Mouse (Mus musculus) midbrain, postnatal 0 days (tissue): Measurements from ENCODE around the gene Snx3. TPM values are rescaled to one million over a fixed set of nuclear protein-coding genes. Genes with fewer than 3 reads are reported as not detected.

ENCODE experiments used
- ATAC-seq: fragments of 200-750 bp; cut with Nextera tagmentation; 2 replicates; pipeline ENCODE4 v1.8.0; 2017; ENCODE audit warnings: moderate number of reproducible peaks, mild to moderate bottlenecking, moderate TSS enrichment, moderate library complexity; ENCODE audit not compliant: low FRiP score
- DNase-seq: peaks from one replicate; pipeline ENCODE4 v3.0.0-alpha.2; 2015; ENCODE audit warnings: low spot score
- H3K27ac ChIP-seq: fragments of 300-500 bp; sonication (generic); 2 replicates; pipeline ENCODE4 v1.5.1; 2014; ENCODE audit warnings: low read depth, mild to moderate bottlenecking, low read length, mixed read lengths
- H3K27me3 ChIP-seq: fragments of 300-500 bp; sonication (generic); 2 replicates; pipeline ENCODE4 v1.6.1; 2014; ENCODE audit warnings: low read length, control low read depth, mixed read lengths; ENCODE audit not compliant: insufficient read depth
- H3K36me3 ChIP-seq: fragments of 300-500 bp; sonication (generic); 2 replicates; pipeline ENCODE4 v1.6.1; 2014; ENCODE audit warnings: low read length, control low read depth, mixed read lengths; ENCODE audit not compliant: insufficient read depth
- H3K4me1 ChIP-seq: fragments of 300-500 bp; sonication (generic); 2 replicates; pipeline ENCODE4 v1.6.1; 2014; ENCODE audit warnings: mild to moderate bottlenecking, control low read depth, antibody characterized with exemption, low read length, mixed read lengths; ENCODE audit not compliant: insufficient read depth
- H3K4me2 ChIP-seq: fragments of 300-500 bp; sonication (generic); 2 replicates; pipeline ENCODE4 v1.6.1; 2014; ENCODE audit warnings: low read depth, mild to moderate bottlenecking, low read length, mixed read lengths; ENCODE audit not compliant: poor library complexity, severe bottlenecking
- H3K4me3 ChIP-seq: fragments of 300-500 bp; sonication (generic); 2 replicates; pipeline ENCODE4 v1.5.1; 2014; ENCODE audit warnings: low read depth, mild to moderate bottlenecking, low read length, moderate library complexity
- H3K9ac ChIP-seq: fragments of 300-500 bp; sonication (generic); replicated peaks from 2 replicates; pipeline ENCODE4 v1.6.1; 2014; ENCODE audit warnings: mild to moderate bottlenecking, low read length, moderate library complexity, mixed read lengths; ENCODE audit not compliant: poor library complexity, severe bottlenecking
- H3K9me3 ChIP-seq: fragments of 300-500 bp; sonication (generic); 2 replicates; pipeline ENCODE4 v1.6.1; 2016; ENCODE audit warnings: low read length, control low read depth
- CTCF ChIP-seq: IDR thresholded peaks from 2 replicates; pipeline ENCODE4 v1.5.1; 2016; ENCODE audit warnings: antibody characterized with exemption, mild to moderate bottlenecking
- WGBS: fragments of 180-500 bp; shearing (Covaris S2); extraction: QIAGEN DNeasy Blood & Tissue Kit; methylation state at CpG from one replicate; pipeline ENCODE4 v1.1.7; 2014; 5-methylcytosine and 5-hydroxymethylcytosine counted together
- polyA plus RNA-seq: library from polyadenylated mRNA; unstranded; fragments of >200 nt; fragmentation: Nextera tagmentation; extraction: Ambion mirVana; gene quantifications from 2 replicates; pipeline ENCODE4 v1.2.1, GENCODE M21; 2015
- total RNA-seq: library from RNA; depleted of rRNA; stranded (reverse); fragments of >200 nt; gene quantifications from 2 replicates; pipeline ENCODE4 v1.2.3, GENCODE M21; 2014

Gene Snx3
- total and polyA plus RNA-seq, 2 experiments from 2014 or later, result 149 to 339 TPM

DNA sequence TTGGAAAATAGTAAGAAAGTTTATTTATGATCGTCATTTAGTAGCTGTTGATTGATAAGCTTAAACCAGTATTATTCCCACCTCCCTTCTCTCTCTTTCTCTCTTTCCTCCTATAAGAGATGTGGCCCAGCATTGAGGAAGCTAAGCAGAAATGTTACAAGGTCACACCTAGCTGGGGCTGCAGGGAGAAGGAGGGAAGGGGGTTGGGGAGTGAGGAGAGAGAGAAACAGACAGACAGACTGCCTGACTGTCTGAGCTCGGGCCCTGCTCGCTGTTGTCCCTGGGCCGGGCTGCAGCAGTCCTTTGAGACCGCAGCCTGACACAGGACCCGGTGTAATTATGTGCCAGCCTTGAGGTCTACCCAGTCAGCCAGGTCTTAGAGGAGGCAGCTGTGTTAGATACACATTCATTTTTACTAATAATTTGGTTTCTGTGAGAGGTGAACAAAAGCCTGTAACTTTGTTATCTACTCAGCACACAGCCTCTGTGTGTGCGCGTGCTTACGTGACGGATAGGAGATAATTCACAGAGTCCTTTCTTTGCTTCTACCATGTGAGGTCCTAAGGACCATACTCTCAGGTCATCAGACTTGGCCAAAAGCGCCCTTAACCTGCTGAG lies 32.1 kb downstream of the Snx3 start:
- no peak for ATAC-seq
- WGBS, result 86% methylated on average over 11 of the region's 11 CpGs
- no peak for TF ChIP-seq CTCF

DNA sequence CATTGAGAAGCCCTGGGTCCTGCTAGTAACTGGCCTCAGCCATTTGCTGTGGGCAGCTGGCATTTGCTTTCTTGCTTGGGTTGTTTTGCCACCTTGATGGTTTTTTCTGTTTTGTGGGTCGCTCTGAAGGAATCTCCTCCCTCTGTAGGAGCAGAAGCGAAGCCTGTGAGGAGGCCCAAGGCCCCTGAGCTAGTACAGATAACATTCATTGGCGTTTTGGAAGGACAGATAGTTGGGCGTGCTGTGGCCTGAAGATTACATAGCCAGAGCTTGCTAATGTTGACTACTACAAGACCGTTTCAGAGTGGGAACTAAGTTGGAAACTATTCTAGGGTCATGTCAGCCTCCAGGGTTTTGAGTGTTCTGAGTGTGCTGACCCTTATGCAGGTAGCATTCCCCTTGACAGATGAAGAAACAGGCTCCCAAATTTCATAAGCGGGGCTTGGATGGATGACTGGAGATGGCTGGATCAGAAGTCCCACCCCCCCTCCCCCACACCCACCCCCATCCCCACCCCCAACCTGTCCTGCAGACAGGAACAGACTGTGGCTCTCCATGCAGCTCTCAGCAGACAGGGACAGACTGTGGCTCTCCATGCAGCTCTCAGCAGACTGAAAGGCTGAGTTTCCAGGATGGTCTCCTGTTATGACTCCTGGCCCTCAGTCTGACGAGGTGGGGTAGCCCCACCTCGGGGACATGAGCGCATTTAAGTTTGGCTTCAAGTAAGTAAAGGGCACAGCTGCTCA lies 35.9 kb downstream of the Snx3 start:
- TF ChIP-seq CTCF, result no peak
- H3K9ac ChIP-seq, result no peak overlapping the region
- no peak overlapping the region for H3K4me2 ChIP-seq
- H3K4me1 ChIP-seq, result no peaks in the 10 kb centered on the region
- ATAC-seq (no peak), DNase-seq (no peak)
- no peaks in the 10 kb centered on the region for H3K27me3 ChIP-seq
- 90% methylated on average over 9 of the region's 9 CpGs for WGBS
- H3K27ac ChIP-seq, result no peak overlapping the region
- peaks cover 10% of the 10 kb centered on the region for H3K36me3 ChIP-seq
- H3K9me3 ChIP-seq, result no peaks in the 10 kb centered on the region
- no peak overlapping the region for H3K4me3 ChIP-seq

More for the DNA sequence above, 32.1 kb downstream of the Snx3 start:
- Histone ChIP-seq H3K4me2 (no peak overlapping the region), H3K27ac (no peak overlapping the region), H3K4me1 (no peaks in the 10 kb centered on the region), H3K9ac (no peak overlapping the region), H3K27me3 (no peaks in the 10 kb centered on the region), H3K4me3 (no peak overlapping the region), H3K36me3 (peaks cover 13% of the 10 kb centered on the region), H3K9me3 (no peaks in the 10 kb centered on the region)
- no peak for DNase-seq

DNA sequence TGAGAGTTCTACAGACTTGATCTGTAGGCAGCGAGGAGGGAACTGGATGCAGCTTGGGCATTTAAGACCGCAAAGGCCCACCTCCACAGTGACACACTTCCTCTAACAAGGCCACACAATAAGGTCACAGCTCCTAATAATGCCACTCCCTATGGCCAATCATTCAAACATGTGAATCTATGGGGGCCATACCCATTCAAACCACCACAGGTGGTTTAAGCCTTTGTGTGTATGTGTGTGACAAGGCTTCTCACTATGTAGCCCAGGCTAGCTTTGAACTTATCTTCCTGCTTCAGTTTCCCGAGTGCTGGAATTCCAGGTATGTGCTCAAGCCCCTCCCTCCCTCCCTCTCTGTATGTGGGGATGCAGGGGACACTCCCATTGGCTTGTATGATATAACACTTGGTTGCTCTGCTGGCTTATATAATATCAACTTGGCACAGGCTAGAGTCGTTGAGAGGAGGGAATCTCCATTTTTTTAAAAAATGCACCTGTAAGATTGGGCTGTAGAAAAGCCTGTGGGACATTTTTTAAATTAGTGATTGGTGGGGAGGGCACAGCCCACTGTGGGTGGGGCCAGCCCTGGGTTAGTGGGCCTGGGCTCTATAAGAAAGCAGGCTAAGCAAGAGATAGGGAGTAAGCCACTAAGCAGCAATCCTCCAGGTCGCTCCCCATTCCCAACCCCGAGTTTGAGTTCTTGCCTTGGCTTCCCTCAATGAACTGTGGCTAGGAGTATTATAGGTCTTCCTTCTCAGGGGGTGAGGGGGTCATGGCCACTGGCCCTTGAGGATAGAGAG lies 44.1 kb downstream of the Snx3 start:
- ATAC-seq, result no peak
- WGBS, result 85% methylated on average over 6 of the region's 6 CpGs
- no peaks in the 10 kb centered on the region for H3K4me1 ChIP-seq
- no peak overlapping the region for H3K27ac ChIP-seq
- TF ChIP-seq CTCF, result no peak
- no peak overlapping the region for H3K4me2 ChIP-seq
- no peaks in the 10 kb centered on the region for H3K9me3 ChIP-seq
- no peaks in the 10 kb centered on the region for H3K36me3 ChIP-seq
- no peaks in the 10 kb centered on the region for H3K27me3 ChIP-seq
- H3K9ac ChIP-seq, result no peak overlapping the region
- DNase-seq, result no peak
- no peak overlapping the region for H3K4me3 ChIP-seq

DNA sequence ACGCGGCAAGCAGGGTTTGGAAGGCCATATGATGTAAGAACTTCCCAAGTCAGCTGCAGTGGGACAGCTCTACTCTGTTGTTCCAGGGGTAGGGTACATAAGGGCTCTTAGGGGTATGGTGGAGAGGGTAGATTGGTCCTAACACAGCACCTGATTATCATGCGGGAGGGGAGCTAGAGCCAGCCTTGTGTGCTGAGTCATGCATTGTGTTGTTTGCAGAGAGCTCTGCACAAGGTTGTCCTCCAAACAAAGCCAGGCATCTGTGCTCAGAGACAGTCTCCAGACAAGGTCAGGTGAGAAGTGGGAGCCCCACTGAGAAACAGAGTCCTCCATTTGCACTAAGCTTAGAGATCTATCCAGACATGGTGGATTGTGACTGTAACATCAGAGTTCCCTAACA lies 44.7 kb downstream of the Snx3 start:
- Histone ChIP-seq H3K27ac (no peak overlapping the region), H3K36me3 (no peaks in the 10 kb centered on the region), H3K4me2 (no peak overlapping the region), H3K9ac (no peak overlapping the region), H3K27me3 (no peaks in the 10 kb centered on the region), H3K4me1 (no peaks in the 10 kb centered on the region), H3K9me3 (no peaks in the 10 kb centered on the region), H3K4me3 (no peak overlapping the region)
- DNase-seq, result no peak
- 97% methylated on average over 3 of the region's 3 CpGs for WGBS
- no peak for TF ChIP-seq CTCF
- no peak for ATAC-seq

DNA sequence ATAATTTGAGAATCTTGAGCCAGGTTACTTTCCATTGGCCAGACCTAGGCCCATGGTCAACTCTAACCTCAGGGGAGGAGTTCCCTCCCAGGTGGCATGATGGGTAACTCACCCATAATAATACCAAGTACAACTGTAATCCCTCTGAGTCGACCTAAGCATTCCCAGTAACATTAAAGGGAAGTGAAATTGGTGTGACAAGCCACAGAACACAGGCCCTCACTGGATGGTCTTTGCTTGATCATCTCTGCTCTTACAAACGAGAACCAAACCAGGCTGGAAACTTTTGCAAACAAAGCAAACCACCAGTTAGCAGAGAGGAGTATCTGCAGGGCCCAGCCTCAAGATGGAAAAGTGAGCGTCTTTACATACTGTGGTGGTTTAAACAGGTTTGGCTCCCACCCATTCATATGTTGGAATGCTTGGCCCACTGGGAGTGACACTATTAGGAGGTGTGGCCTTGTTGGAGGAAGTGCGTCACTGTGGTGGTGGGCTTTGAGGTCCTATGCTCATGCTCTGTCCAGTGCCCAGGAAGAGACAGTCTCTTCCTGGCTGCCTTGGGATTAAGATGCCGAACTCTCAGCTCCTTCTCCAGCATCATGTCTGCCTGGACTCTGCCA lies 57.9 kb downstream of the Snx3 start:
- Histone ChIP-seq H3K27me3 (no peaks in the 10 kb centered on the region), H3K9me3 (no peaks in the 10 kb centered on the region), H3K27ac (no peak overlapping the region), H3K9ac (no peak overlapping the region), H3K4me3 (no peak overlapping the region), H3K4me2 (no peak overlapping the region), H3K36me3 (no peaks in the 10 kb centered on the region), H3K4me1 (no peaks in the 10 kb centered on the region)
- ATAC-seq (no peak), DNase-seq (no peak)
- 80% methylated on average over 5 of the region's 5 CpGs for WGBS
- TF ChIP-seq CTCF, result no peak
